ENCODE assay signal across 7 mouse cellular contexts in genomic region chr9:21955225-21955569, GRCm38 (mm10). TPM values are rescaled to one million over a fixed set of nuclear protein-coding genes. Genes with fewer than 3 reads are reported as not detected.
DNase-seq lines count a peak whose midpoint lies in the region; ATAC-seq and TF ChIP-seq lines count a peak whose summit lies in the region.

No protein-coding gene starts in this region.

- peak overlapping the region; percentile 96 for H3K27ac ChIP-seq in spleen, adult 2 months (ENCODE audit: insufficient read depth, low read length)
- peak overlapping the region; percentile 77 for H3K27ac ChIP-seq in limb, embryonic 14.5 days (replicated peaks; ENCODE audit: low read depth, low read length)
- peak overlapping the region; percentile 96 for H3K27ac ChIP-seq in olfactory bulb, adult 2 months (ENCODE audit: insufficient read depth, low read depth, low read length)

- no peaks in the 10 kb centered on the region for H3K27me3 ChIP-seq in spleen, adult 2 months (ENCODE audit: control insufficient read depth, insufficient read depth, low read length)
- peaks cover 10% of the 10 kb centered on the region for H3K27me3 ChIP-seq in limb, embryonic 14.5 days (ENCODE audit: control insufficient read depth, insufficient read depth, low read length)

- DNase-seq in spleen, adult 2 months (ENCODE audit: low read depth in 1 of 2, low spot score in 2 of 2) = no peak
- no peak for DNase-seq in spleen, postnatal 36 days (ENCODE audit: low spot score in 2 of 2)
- DNase-seq in limb, embryonic 14.5 days (ENCODE audit: low spot score) = no peak
- DNase-seq in embryo, embryonic 11 days = no peak
- DNase-seq in urinary bladder, postnatal 25 days (ENCODE audit: low spot score) = no peak

- H3K4me2 ChIP-seq in limb, embryonic 14.5 days (replicated peaks; ENCODE audit: low read depth, low read length, severe bottlenecking) = peak overlapping the region; percentile 61

- peak overlapping the region; percentile 76; the same call in 1 of the 2 replicates for H3K9ac ChIP-seq in limb, embryonic 14.5 days (ENCODE audit: low read depth, low read length, severe bottlenecking)

- H3K4me3 ChIP-seq in spleen, adult 2 months (ENCODE audit: extremely low read depth, insufficient read depth, insufficient read length) = peak overlapping the region; percentile 97
- H3K4me3 ChIP-seq in limb, embryonic 14.5 days (replicated peaks; ENCODE audit: low read length) = peak overlapping the region; percentile 70
- peak overlapping the region; percentile 68 for H3K4me3 ChIP-seq in olfactory bulb, adult 2 months (ENCODE audit: insufficient read depth, low read depth, low read length)

- TF ChIP-seq CTCF in spleen, adult 2 months (IDR thresholded peaks at IDR 0.05; ENCODE audit: extremely low read depth, insufficient read depth, insufficient read length, insufficient replicate concordance) = peak; percentile 18; the same call in 1 of the 2 replicates
- TF ChIP-seq CTCF in olfactory bulb, adult 2 months (IDR thresholded peaks at IDR 0.05; ENCODE audit: insufficient read depth, low read depth, low read length) = 0 out of 2 replicates have a peak, but pooled peaks have one; percentile 18

- peak; percentile 60 for ATAC-seq in erythroid progenitor cell, adult 5-6 weeks (replicated peaks; ENCODE audit: low FRiP score, poor library complexity, severe bottlenecking)
- ATAC-seq in limb, embryonic 14.5 days (ENCODE audit: low FRiP score, low read depth) = peak; percentile 53

- no peaks in the 10 kb centered on the region for H3K9me3 ChIP-seq in limb, embryonic 14.5 days (ENCODE audit: control insufficient read depth, low read length)

- no peak; the same call in 1 of the 2 replicates for TF ChIP-seq POLR2A in spleen, adult 2 months (IDR thresholded peaks at IDR 0.05; ENCODE audit: low read depth, low read length)
- TF ChIP-seq POLR2A in limb, embryonic 14.5 days (IDR thresholded peaks at IDR 0.05; ENCODE audit: borderline replicate concordance, extremely low read depth, insufficient read depth, insufficient read length) = no peak
- TF ChIP-seq POLR2A in olfactory bulb, adult 2 months (IDR thresholded peaks at IDR 0.05; ENCODE audit: insufficient read depth, low read depth, low read length) = no peak

- 2% methylated on average over 18 of the region's 18 CpGs for WGBS in spleen, adult 2 months
- WGBS in limb, embryonic 14.5 days = 3% methylated on average over 18 of the region's 18 CpGs
- WGBS in olfactory bulb, adult 2 months = 2% methylated on average over 18 of the region's 18 CpGs

- peaks cover 3% of the 10 kb centered on the region; the same call in 1 of the 2 replicates for H3K4me1 ChIP-seq in spleen, adult 2 months (ENCODE audit: control insufficient read depth, insufficient read depth, insufficient read length)
- H3K4me1 ChIP-seq in limb, embryonic 14.5 days (ENCODE audit: control insufficient read depth, insufficient read depth, low read length) = peaks cover 4% of the 10 kb centered on the region; the same call in 1 of the 2 replicates
- peaks cover 20% of the 10 kb centered on the region for H3K4me1 ChIP-seq in olfactory bulb, adult 2 months (ENCODE audit: control insufficient read depth, insufficient read depth, low read length)

- H3K36me3 ChIP-seq in spleen, adult 2 months (ENCODE audit: control insufficient read depth, insufficient read depth, low read length) = peaks cover 2% of the 10 kb centered on the region; the same call in 1 of the 2 replicates
- H3K36me3 ChIP-seq in limb, embryonic 14.5 days (ENCODE audit: control insufficient read depth, insufficient read depth, low read length) = 0 out of 2 replicates have a peak, but pooled peaks cover 5% of the 10 kb centered on the region

RNA-seq across cellular contexts. Expression of gene Swsap1, which starts 0.4 kb away (rescaled TPM):
- polyA plus RNA-seq in spleen, adult 2 months (2012; rRNA removed) = 6.5 and 7.4 TPM in 2 replicates
- total RNA-seq in erythroid progenitor cell, adult 5-6 weeks (2015; ENCODE audit: low replicate concordance) = 0.42 and 3.2 TPM in 2 replicates
- 0.51 TPM in 1 of 2 replicates, not detected in the other for total RNA-seq in erythroid progenitor cell, adult 5-6 weeks (2017; ENCODE audit: low replicate concordance)
- 6.5 and 7.0 TPM in 2 replicates for polyA plus RNA-seq in limb, embryonic 14.5 days (2012; rRNA removed)
- 12.8 TPM in 2 replicates for polyA plus RNA-seq in limb, embryonic 14.5 days (2014; fragmentation: Nextera tagmentation; extraction: Ambion mirVana)
- polyA plus RNA-seq in olfactory bulb, adult 2 months (2012; ENCODE audit: insufficient read depth, insufficient read length, low replicate concordance, missing spikeins) = not detected in 2 replicates

RNA-seq across cellular contexts. Expression of gene Epor, which starts 8.1 kb away (rescaled TPM):
- polyA plus RNA-seq in spleen, adult 2 months (2012; rRNA removed) = 49.5 and 59.5 TPM in 2 replicates
- total RNA-seq in erythroid progenitor cell, adult 5-6 weeks (2015; ENCODE audit: low replicate concordance) = 244 and 249 TPM in 2 replicates
- 188 and 199 TPM in 2 replicates for total RNA-seq in erythroid progenitor cell, adult 5-6 weeks (2017; ENCODE audit: low replicate concordance)
- polyA plus RNA-seq in limb, embryonic 14.5 days (2012; rRNA removed) = 6.7 and 8.0 TPM in 2 replicates
- 4.1 and 5.9 TPM in 2 replicates for polyA plus RNA-seq in limb, embryonic 14.5 days (2014; fragmentation: Nextera tagmentation; extraction: Ambion mirVana)
- not detected in 2 replicates for polyA plus RNA-seq in olfactory bulb, adult 2 months (2012; ENCODE audit: insufficient read depth, insufficient read length, low replicate concordance, missing spikeins)

RNA-seq across cellular contexts. Expression of gene Plppr2, which starts 18.4 kb away (rescaled TPM):
- 2.6 and 3.9 TPM in 2 replicates for polyA plus RNA-seq in spleen, adult 2 months (2012; rRNA removed)
- total RNA-seq in erythroid progenitor cell, adult 5-6 weeks (2015; ENCODE audit: low replicate concordance) = 1.3 TPM in 1 of 2 replicates, not detected in the other
- total RNA-seq in erythroid progenitor cell, adult 5-6 weeks (2017; ENCODE audit: low replicate concordance) = not detected in 2 replicates
- 31.7 and 44.2 TPM in 2 replicates for polyA plus RNA-seq in limb, embryonic 14.5 days (2012; rRNA removed)
- polyA plus RNA-seq in limb, embryonic 14.5 days (2014; fragmentation: Nextera tagmentation; extraction: Ambion mirVana) = 8.7 and 11.2 TPM in 2 replicates
- not detected in 2 replicates for polyA plus RNA-seq in olfactory bulb, adult 2 months (2012; ENCODE audit: insufficient read depth, insufficient read length, low replicate concordance, missing spikeins)

RNA-seq across cellular contexts. Expression of gene Tmem205, which starts 27.8 kb away (rescaled TPM):
- 19.4 and 24.1 TPM in 2 replicates for polyA plus RNA-seq in spleen, adult 2 months (2012; rRNA removed)
- total RNA-seq in erythroid progenitor cell, adult 5-6 weeks (2015; ENCODE audit: low replicate concordance) = 13.8 TPM in 1 of 2 replicates, not detected in the other
- total RNA-seq in erythroid progenitor cell, adult 5-6 weeks (2017; ENCODE audit: low replicate concordance) = not detected in 2 replicates
- 37.4 and 45.3 TPM in 2 replicates for polyA plus RNA-seq in limb, embryonic 14.5 days (2012; rRNA removed)
- 49.5 and 51.5 TPM in 2 replicates for polyA plus RNA-seq in limb, embryonic 14.5 days (2014; fragmentation: Nextera tagmentation; extraction: Ambion mirVana)
- polyA plus RNA-seq in olfactory bulb, adult 2 months (2012; ENCODE audit: insufficient read depth, insufficient read length, low replicate concordance, missing spikeins) = not detected in 2 replicates

RNA-seq across cellular contexts. Expression of gene Ccdc159, which starts 27.9 kb away (rescaled TPM):
- polyA plus RNA-seq in spleen, adult 2 months (2012; rRNA removed) = 0.75 and 0.95 TPM in 2 replicates
- not detected in 2 replicates for total RNA-seq in erythroid progenitor cell, adult 5-6 weeks (2015; ENCODE audit: low replicate concordance)
- not detected in 2 replicates for total RNA-seq in erythroid progenitor cell, adult 5-6 weeks (2017; ENCODE audit: low replicate concordance)
- 9.6 and 10.8 TPM in 2 replicates for polyA plus RNA-seq in limb, embryonic 14.5 days (2012; rRNA removed)
- polyA plus RNA-seq in limb, embryonic 14.5 days (2014; fragmentation: Nextera tagmentation; extraction: Ambion mirVana) = 2.8 and 3.3 TPM in 2 replicates
- not detected in 2 replicates for polyA plus RNA-seq in olfactory bulb, adult 2 months (2012; ENCODE audit: insufficient read depth, insufficient read length, low replicate concordance, missing spikeins)
